Mouse (Mus musculus) stomach, embryonic 15.5 days (tissue): ENCODE measurements around the gene Syt9. TPM values are rescaled to one million over a fixed set of nuclear protein-coding genes. Genes with fewer than 3 reads are reported as not detected.

Experiments
- ATAC-seq: fragments of 200-750 bp; cut with Nextera tagmentation; 2 replicates; pipeline ENCODE4 v1.8.0; 2017; ENCODE audit warnings: low read depth, moderate number of reproducible peaks, moderate TSS enrichment; ENCODE audit not compliant: insufficient read depth, low FRiP score
- H3K27ac ChIP-seq: fragments of 300-500 bp; sonication (generic); 2 replicates; pipeline ENCODE4 v1.5.1; 2015; ENCODE audit warnings: mild to moderate bottlenecking, inconsistent platforms
- H3K27me3 ChIP-seq: fragments of 300-500 bp; sonication (generic); replicated peaks from 2 replicates; pipeline ENCODE4 v1.6.1; 2015; ENCODE audit warnings: inconsistent platforms
- H3K36me3 ChIP-seq: fragments of 300-500 bp; sonication (generic); 2 replicates; pipeline ENCODE4 v1.6.1; 2015; ENCODE audit warnings: inconsistent platforms
- H3K4me1 ChIP-seq: fragments of 300-500 bp; sonication (generic); 2 replicates; pipeline ENCODE4 v1.6.1; 2015; ENCODE audit warnings: inconsistent platforms
- H3K4me2 ChIP-seq: fragments of 300-500 bp; sonication (generic); 2 replicates; pipeline ENCODE4 v1.6.1; 2015; ENCODE audit warnings: mild to moderate bottlenecking, inconsistent platforms
- H3K4me3 ChIP-seq: fragments of 300-500 bp; sonication (generic); replicated peaks from 2 replicates; pipeline ENCODE4 v1.5.1; 2015; ENCODE audit warnings: inconsistent platforms
- H3K9ac ChIP-seq: fragments of 300-500 bp; sonication (generic); 2 replicates; pipeline ENCODE4 v1.6.1; 2015; ENCODE audit warnings: inconsistent platforms
- H3K9me3 ChIP-seq: fragments of 300-500 bp; sonication (generic); 2 replicates; pipeline ENCODE4 v1.6.1; 2016; ENCODE audit warnings: inconsistent platforms
- WGBS: fragments of 180-500 bp; shearing (Covaris S2); methylation state at CpG from one replicate; pipeline ENCODE4 v1.1.7; 2015; 5-methylcytosine and 5-hydroxymethylcytosine counted together
- polyA plus RNA-seq: library from polyadenylated mRNA; unstranded; fragments of >200 nt; fragmentation: Nextera tagmentation; extraction: Ambion mirVana; gene quantifications from 2 replicates; pipeline ENCODE4 v1.2.1, GENCODE M21; 2015

The Syt9 gene
- polyA plus RNA-seq, 1 experiment from 2014 or later, result 3.1 TPM

- ATAC-seq, result no peak
- H3K36me3 ChIP-seq, result no peaks in the 10 kb centered on the region
- no peaks in the 10 kb centered on the region for H3K27me3 ChIP-seq
- H3K9ac ChIP-seq, result no peak overlapping the region
- H3K4me1 ChIP-seq, result 0 out of 2 replicates have a peak, but pooled peaks cover 6% of the 10 kb centered on the region
- no peak overlapping the region for H3K4me2 ChIP-seq
- H3K27ac ChIP-seq, result no peak overlapping the region
- no peak overlapping the region for H3K4me3 ChIP-seq
- H3K9me3 ChIP-seq, result no peaks in the 10 kb centered on the region
- WGBS, result 75% methylated on average over 3 of the region's 3 CpGs
Measured at GRCm38 (mm10) chr7:107597956-107598355, 227.4 kb downstream of the Syt9 start.

Other genes starting within 250 kb of the Syt9 start
- gene Olfr715, start 239.6 kb upstream of the Syt9 start, polyA plus RNA-seq, result not detected in 2 replicates
- gene Olfr716, start 232.4 kb upstream of the Syt9 start, polyA plus RNA-seq, result not detected in 2 replicates
- not detected in 2 replicates for gene Nlrp14, start 203.7 kb upstream of the Syt9 start, polyA plus RNA-seq
- gene Rbmxl2, start 161.3 kb upstream of the Syt9 start, polyA plus RNA-seq, result not detected in 2 replicates
- 16.9 and 17.5 TPM in 2 replicates for gene Olfml1, start 196.7 kb downstream of the Syt9 start, polyA plus RNA-seq
- 13.0 and 13.7 TPM in 2 replicates for gene Ppfibp2, start 224.5 kb downstream of the Syt9 start, polyA plus RNA-seq